Comparison of ENCODE assay signal across 14 mouse cellular contexts in genomic region chr9:111427891-111428555, GRCm38 (mm10). TPM values are rescaled to one million over a fixed set of nuclear protein-coding genes. Genes with fewer than 3 reads are reported as not detected.
DNase-seq lines count a peak whose midpoint lies in the region; ATAC-seq and TF ChIP-seq lines count a peak whose summit lies in the region.
"Had no signal": no experiment of that assay in that cellular context is flagged by ENCODE, and none has a peak within 500 bp of the region (broad histone marks: within the 10 kb centered on the region; RNA-seq: fewer than 3 reads in every experiment).

No protein-coding gene starts in this region.

- TF ChIP-seq POLR2A in kidney, adult 2 months (IDR thresholded peaks at IDR 0.05; ENCODE audit: low read depth, low read length), result no peak
- no peak for TF ChIP-seq POLR2A in brain, embryonic 14.5 days (IDR thresholded peaks at IDR 0.05; ENCODE audit: borderline replicate concordance, extremely low read depth, insufficient read depth, insufficient read length, poor library complexity, severe bottlenecking)

- no peak overlapping the region for H3K4me2 ChIP-seq in forebrain, embryonic 13.5 days
- H3K4me2 ChIP-seq in forebrain, embryonic 11.5 days (ENCODE audit: low read depth, low read length, severe bottlenecking), result no peak overlapping the region
- H3K4me2 ChIP-seq in kidney, embryonic 14.5 days (replicated peaks; ENCODE audit: low read depth, low read length), result no peak overlapping the region
- no peak overlapping the region for H3K4me2 ChIP-seq in lung, postnatal 0 days (replicated peaks; ENCODE audit: low read depth, low read length)
- H3K4me2 ChIP-seq: embryonic facial prominence, embryonic 15.5 days had no signal

- no peak for DNase-seq in forebrain, embryonic 11.5 days (ENCODE audit: low spot score)
- peak; percentile 59 for DNase-seq in kidney, adult 2 months
- no peak for DNase-seq in lung, postnatal 0 days (ENCODE audit: low spot score)
- DNase-seq in lung, postnatal 36 days, result no peak
- DNase-seq in brain, embryonic 14.5 days (ENCODE audit: low read depth), result peak; percentile 28
- DNase-seq in testis, postnatal 10 days (ENCODE audit: low spot score), result no peak
- DNase-seq: cerebellum, postnatal 14 days; heart, postnatal 36 days; thymus, postnatal 36 days had no signal

- WGBS in forebrain, embryonic 13.5 days, result 83% methylated on average over 9 of the region's 9 CpGs
- 83% methylated on average over 9 of the region's 9 CpGs for WGBS in forebrain, embryonic 11.5 days
- WGBS in kidney, adult 2 months, result 86% methylated on average over 9 of the region's 9 CpGs
- 86% methylated on average over 9 of the region's 9 CpGs for whole genome bisulfite sequencing in kidney, embryonic 14.5 days
- 81% methylated on average over 9 of the region's 9 CpGs for WGBS in lung, postnatal 0 days

- H3K9ac ChIP-seq in forebrain, embryonic 13.5 days, result no peak overlapping the region
- H3K9ac ChIP-seq in forebrain, embryonic 11.5 days (ENCODE audit: low read length), result no peak overlapping the region
- H3K9ac ChIP-seq in kidney, embryonic 14.5 days (ENCODE audit: low read depth, low read length), result no peak overlapping the region
- H3K9ac ChIP-seq in lung, postnatal 0 days (replicated peaks; ENCODE audit: low read depth), result no peak overlapping the region
- H3K9ac ChIP-seq: embryonic facial prominence, embryonic 15.5 days had no signal

- H3K36me3 ChIP-seq in forebrain, embryonic 13.5 days (ENCODE audit: poor library complexity, severe bottlenecking), result no peaks in the 10 kb centered on the region
- no peaks in the 10 kb centered on the region for H3K36me3 ChIP-seq in forebrain, embryonic 11.5 days (ENCODE audit: control insufficient read depth, insufficient read depth, low read length)
- H3K36me3 ChIP-seq in kidney, adult 2 months (ENCODE audit: control insufficient read depth, insufficient read depth, low read length), result no peaks in the 10 kb centered on the region
- no peaks in the 10 kb centered on the region for H3K36me3 ChIP-seq in kidney, embryonic 14.5 days (ENCODE audit: control insufficient read depth, insufficient read depth, low read length)
- H3K36me3 ChIP-seq in lung, postnatal 0 days (ENCODE audit: insufficient read depth, low read length), result no peaks in the 10 kb centered on the region
- H3K36me3 ChIP-seq: embryonic facial prominence, embryonic 15.5 days had no signal

- no peaks in the 10 kb centered on the region for H3K27me3 ChIP-seq in forebrain, embryonic 13.5 days
- H3K27me3 ChIP-seq in forebrain, embryonic 11.5 days (ENCODE audit: control insufficient read depth, insufficient read depth, low read length), result no peaks in the 10 kb centered on the region
- no peaks in the 10 kb centered on the region for H3K27me3 ChIP-seq in kidney, adult 2 months (replicated peaks; ENCODE audit: control insufficient read depth, insufficient read depth, low read length)
- no peaks in the 10 kb centered on the region for H3K27me3 ChIP-seq in kidney, embryonic 14.5 days (ENCODE audit: control insufficient read depth, insufficient read depth, low read length)
- no peaks in the 10 kb centered on the region for H3K27me3 ChIP-seq in lung, postnatal 0 days (replicated peaks; ENCODE audit: insufficient read depth, low read length)
- H3K27me3 ChIP-seq: embryonic facial prominence, embryonic 15.5 days had no signal

- no peaks in the 10 kb centered on the region for H3K4me1 ChIP-seq in forebrain, embryonic 13.5 days
- H3K4me1 ChIP-seq in forebrain, embryonic 11.5 days (replicated peaks; ENCODE audit: control insufficient read depth, insufficient read depth, low read length), result no peaks in the 10 kb centered on the region
- no peaks in the 10 kb centered on the region for H3K4me1 ChIP-seq in kidney, adult 2 months (ENCODE audit: control insufficient read depth, insufficient read depth, low read length)
- H3K4me1 ChIP-seq in kidney, embryonic 14.5 days (ENCODE audit: control insufficient read depth, insufficient read depth, low read length), result no peaks in the 10 kb centered on the region
- no peaks in the 10 kb centered on the region for H3K4me1 ChIP-seq in lung, postnatal 0 days (ENCODE audit: insufficient read depth, low read depth, low read length)
- H3K4me1 ChIP-seq: embryonic facial prominence, embryonic 15.5 days had no signal

- peak; percentile 56 for TF ChIP-seq CTCF in kidney, adult 2 months (conservative IDR thresholded peaks at IDR 0.05; ENCODE audit: insufficient read depth, insufficient read length, low read depth, low read length)
- peak; percentile 44 for TF ChIP-seq CTCF in lung, postnatal 0 days (IDR thresholded peaks at IDR 0.05)
- peak; percentile 36; the same call in 1 of the 2 replicates for TF ChIP-seq CTCF in brain, embryonic 14.5 days (IDR thresholded peaks at IDR 0.05; ENCODE audit: borderline replicate concordance, extremely low read depth, insufficient read depth, insufficient read length)

- no peak overlapping the region for H3K27ac ChIP-seq in forebrain, embryonic 13.5 days
- H3K27ac ChIP-seq in forebrain, embryonic 11.5 days (ENCODE audit: low read depth, low read length), result no peak overlapping the region
- no peak overlapping the region for H3K27ac ChIP-seq in kidney, adult 2 months (ENCODE audit: insufficient read depth, low read depth, low read length)
- no peak overlapping the region for H3K27ac ChIP-seq in kidney, embryonic 14.5 days (ENCODE audit: low read depth, low read length)
- H3K27ac ChIP-seq in lung, postnatal 0 days (ENCODE audit: low read length), result no peak overlapping the region
- H3K27ac ChIP-seq: embryonic facial prominence, embryonic 15.5 days had no signal

- no peak for TF ChIP-seq EP300 in lung, postnatal 0 days (IDR thresholded peaks at IDR 0.05)

- no peak overlapping the region for H3K4me3 ChIP-seq in forebrain, embryonic 13.5 days
- no peak overlapping the region for H3K4me3 ChIP-seq in forebrain, embryonic 11.5 days (ENCODE audit: low read depth, low read length)
- no peak overlapping the region for H3K4me3 ChIP-seq in kidney, adult 2 months (ENCODE audit: insufficient read depth, low read depth, low read length)
- H3K4me3 ChIP-seq in kidney, embryonic 14.5 days (ENCODE audit: low read length), result no peak overlapping the region
- H3K4me3 ChIP-seq in lung, postnatal 0 days (ENCODE audit: low read depth, low read length), result no peak overlapping the region
- H3K4me3 ChIP-seq: embryonic facial prominence, embryonic 15.5 days; myocyte had no signal

- 0 out of 2 replicates have a peak, but pooled peaks have one; percentile 10 for ATAC-seq in forebrain, embryonic 13.5 days
- no peak for ATAC-seq in forebrain, embryonic 11.5 days (replicated peaks; ENCODE audit: low FRiP score)
- ATAC-seq in kidney, embryonic 14.5 days (ENCODE audit: low FRiP score, low TSS enrichment), result no peak
- no peak for ATAC-seq in lung, postnatal 0 days
- ATAC-seq: forebrain, embryonic 16.5 days had no signal

- no peaks in the 10 kb centered on the region for H3K9me3 ChIP-seq in forebrain, embryonic 13.5 days (replicated peaks)
- H3K9me3 ChIP-seq in forebrain, embryonic 11.5 days (ENCODE audit: control insufficient read depth, low read length), result no peaks in the 10 kb centered on the region
- H3K9me3 ChIP-seq in kidney, embryonic 14.5 days (ENCODE audit: control insufficient read depth, low read length), result no peaks in the 10 kb centered on the region
- H3K9me3 ChIP-seq in lung, postnatal 0 days (ENCODE audit: low read length), result no peaks in the 10 kb centered on the region
- H3K9me3 ChIP-seq: embryonic facial prominence, embryonic 15.5 days had no signal

RNA-seq across cellular contexts. Expression of gene Dclk3, which starts 10.9 kb away (rescaled TPM):
- polyA plus RNA-seq in forebrain, embryonic 13.5 days (2015; fragmentation: Nextera tagmentation; extraction: Ambion mirVana), result 1.6 and 2.0 TPM in 2 replicates
- polyA plus RNA-seq in forebrain, embryonic 11.5 days (2014; fragmentation: Nextera tagmentation; extraction: Ambion mirVana), result 0.20 and 0.28 TPM in 2 replicates
- polyA plus RNA-seq in kidney, adult 2 months (2012; rRNA removed), result 21.8 and 22.1 TPM in 2 replicates
- polyA plus RNA-seq in kidney, embryonic 14.5 days (2014; fragmentation: Nextera tagmentation; extraction: Ambion mirVana), result 1.0 and 2.0 TPM in 2 replicates
- polyA plus RNA-seq in lung, postnatal 0 days (2015; fragmentation: Nextera tagmentation; extraction: Ambion mirVana), result 0.13 and 0.18 TPM in 2 replicates
- 3.0 and 4.2 TPM in 2 replicates for polyA plus RNA-seq in brain, embryonic 14.5 days (2012; rRNA removed)
- polyA plus RNA-seq: myocyte had no signal

Comparison
In these comparisons a context has a peak if more than half of its experiments do, and no peak if none do; other contexts are left out.
1. DNase-seq: peak in kidney, adult 2 months (single experiment) and brain, embryonic 14.5 days (single experiment); none in forebrain, embryonic 11.5 days (single experiment), lung, postnatal 0 days (single experiment), lung, postnatal 36 days (single experiment) and testis, postnatal 10 days (single experiment).
2. Peak in every context shown above with its lines, with median percentiles within 50 percentile points of each other: CTCF ChIP-seq.